Mouse (Mus musculus) heart, postnatal 0 days (tissue): ENCODE measurements around the gene Srm.

ENCODE experiments used
- CTCF ChIP-seq: IDR thresholded peaks from 2 replicates; pipeline ENCODE4 v1.5.1; 2016; ENCODE audit warnings: antibody characterized with exemption, control low read depth, low read depth
- EP300 ChIP-seq: IDR thresholded peaks from 2 replicates; pipeline ENCODE4 v1.6.1; 2016; ENCODE audit warnings: antibody characterized with exemption, low read depth

DNA sequence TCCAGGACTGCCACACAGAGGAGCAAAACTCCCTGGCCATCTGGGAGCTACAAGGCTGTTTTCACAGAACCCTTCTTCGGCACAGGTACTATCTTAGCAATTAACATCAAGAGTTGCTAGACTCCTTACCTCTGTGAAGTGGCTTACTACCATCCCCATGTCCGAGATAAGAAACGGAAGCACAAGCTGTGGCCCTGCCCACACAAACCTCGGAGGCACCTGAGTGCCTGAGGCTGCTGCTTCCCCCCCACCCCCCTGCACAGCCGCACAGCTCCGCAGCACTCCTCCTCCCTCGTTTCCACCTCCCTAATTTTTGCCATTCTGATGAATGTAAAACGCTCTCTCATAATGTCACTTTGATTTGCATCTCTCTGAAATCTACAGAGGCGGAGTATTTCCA, 47.0 kb downstream of the Srm start:
- TF ChIP-seq CTCF (no peak), EP300 (no peak)
